Mouse (Mus musculus): ENCODE results near the gene Taar7a. TPM values are rescaled to one million over a fixed set of nuclear protein-coding genes. Genes with fewer than 3 reads are reported as not detected.

Taar7a gene
- total RNA-seq (2023): not detected

GRCm38 (mm10) chr10:23993381-23993780 is at the start of gene Taar7a:
Gene Taar7a (minus strand): TSS chr10:23993481.

GRCm38 (mm10) chr10:24037314-24037713 is 44.0 kb upstream of the Taar7a start, which contains the start of gene Taar7e:
Gene Taar7e (plus strand): TSS chr10:24037614.

DNA sequence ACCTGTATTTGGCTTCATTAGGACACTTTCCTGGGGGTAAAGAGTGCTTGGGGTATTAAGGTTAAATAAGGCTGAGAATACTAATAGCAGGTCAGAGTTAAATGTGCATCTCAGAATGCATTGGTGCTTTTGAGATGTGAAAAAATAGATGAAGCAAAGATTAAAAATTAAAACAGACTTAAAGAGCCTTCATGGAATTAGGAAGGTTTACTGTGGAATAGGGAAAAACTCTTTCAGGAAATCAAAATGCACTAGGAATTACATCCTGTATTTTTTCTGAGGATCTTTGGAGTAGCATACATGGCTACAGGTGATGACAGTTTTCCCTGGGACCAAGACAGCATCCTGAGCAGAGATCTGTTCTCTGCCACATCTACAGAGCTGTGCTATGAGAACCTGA is 33.6 kb upstream of the Taar7a start, which contains the start of gene Taar7d:
TSS of gene Taar7d (plus strand) at position 301 of the 400 bp plus-strand sequence.

DNA sequence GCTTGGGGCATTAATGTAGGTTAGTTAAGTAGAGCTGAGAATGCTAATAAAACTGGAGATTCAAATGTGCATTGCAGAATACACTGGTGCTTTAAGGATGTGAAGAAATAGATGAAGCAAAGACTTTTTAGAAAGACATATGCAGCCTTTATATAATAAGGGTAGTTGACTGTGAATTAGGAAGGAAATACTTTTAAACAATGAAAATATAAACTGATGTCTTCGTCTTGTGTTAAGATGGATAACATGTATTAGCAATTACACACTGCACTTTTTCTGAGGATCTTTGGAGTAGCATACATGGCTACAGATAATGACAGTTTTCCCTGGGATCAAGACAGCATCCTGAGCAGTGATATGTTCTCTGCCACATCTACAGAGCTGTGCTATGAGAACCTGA is 6.4 kb upstream of the Taar7a start, which contains the start of gene Taar7b:
TSS of gene Taar7b (plus strand) at position 301 of the 400 bp plus-strand sequence.

DNA sequence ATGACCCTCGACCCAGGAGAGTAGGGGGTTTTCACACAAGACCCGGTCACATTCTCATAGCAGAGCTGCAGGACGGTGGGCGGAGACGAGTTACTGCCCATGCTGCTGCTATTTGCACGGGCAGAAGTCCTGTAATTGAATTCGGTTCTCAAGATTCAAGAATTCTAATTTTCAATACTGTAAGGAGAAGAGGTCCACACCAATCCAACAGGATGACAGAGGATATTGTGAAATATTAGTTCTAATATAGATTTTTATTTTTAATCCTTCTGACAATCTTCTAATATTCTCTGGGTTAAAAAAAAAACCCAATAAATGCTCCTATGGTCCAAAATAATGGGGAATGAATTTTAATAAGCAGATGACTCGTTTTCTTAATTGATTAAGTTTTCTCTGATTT is 7.7 kb downstream of the Taar7a start, which contains the start of gene Taar6:
TSS of gene Taar6 (minus strand) at position 101 of the 400 bp plus-strand sequence.

DNA sequence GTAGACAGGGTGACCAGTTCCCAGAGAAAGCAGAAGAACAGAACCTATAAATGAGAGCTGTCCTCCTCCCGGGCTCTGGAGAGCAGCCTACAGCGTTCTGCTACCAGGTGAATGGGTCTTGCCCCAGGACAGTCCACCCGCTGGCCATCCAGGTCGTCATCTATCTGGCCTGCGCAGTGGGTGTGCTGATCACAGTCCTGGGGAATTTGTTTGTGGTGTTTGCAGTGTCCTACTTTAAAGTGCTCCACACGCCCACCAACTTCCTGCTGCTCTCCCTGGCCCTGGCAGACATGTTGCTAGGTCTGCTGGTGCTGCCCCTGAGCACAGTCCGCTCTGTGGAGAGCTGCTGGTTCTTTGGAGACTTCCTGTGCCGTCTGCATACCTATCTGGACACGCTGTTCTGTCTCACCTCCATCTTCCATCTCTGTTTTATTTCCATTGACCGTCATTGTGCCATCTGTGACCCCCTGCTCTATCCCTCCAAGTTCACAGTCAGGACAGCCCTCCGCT is 22.6 kb downstream of the Taar7a start, which contains the start of gene Taar5:
TSS of gene Taar5 (plus strand) at position 51 of the 510 bp plus-strand sequence.

DNA sequence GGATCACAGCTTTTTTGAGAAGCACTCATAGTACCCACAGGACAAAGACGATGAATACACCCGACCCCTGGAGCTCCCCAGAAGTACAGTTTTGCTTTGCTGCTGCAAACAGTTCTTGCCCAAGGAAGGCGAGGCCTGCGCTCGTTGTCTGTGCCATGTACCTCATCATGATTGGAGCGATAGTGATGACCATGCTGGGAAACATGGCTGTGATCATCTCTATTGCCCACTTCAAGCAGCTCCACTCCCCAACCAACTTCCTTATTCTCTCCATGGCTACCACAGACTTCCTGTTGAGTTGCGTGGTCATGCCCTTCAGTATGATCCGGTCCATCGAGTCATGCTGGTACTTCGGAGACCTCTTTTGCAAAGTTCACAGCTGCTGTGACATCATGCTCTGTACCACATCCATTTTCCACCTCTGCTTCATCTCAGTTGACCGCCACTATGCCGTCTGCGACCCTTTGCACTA is 32.8 kb downstream of the Taar7a start, which contains the start of gene Taar4:
TSS of gene Taar4 (plus strand) at position 51 of the 472 bp plus-strand sequence.

GRCm38 (mm10) chr10:23949508-23950005 is 43.7 kb downstream of the Taar7a start, which contains the start of gene Taar3:
Gene Taar3 (plus strand): TSS chr10:23949558.

Other genes with a start within 250 kb of the Taar7a start
- 1,000 to 10,000 TPM; 1,223 to 1,291 TPM for gene Rps12, start 206.2 kb downstream of the Taar7a start, total RNA-seq (2023)
- gene Slc18b1, start 196.5 kb downstream of the Taar7a start, total RNA-seq (2023): under 1 TPM in 1 of 2 experiments, not detected in 1; 0.18 TPM
- not detected for gene Vnn3, start 142.0 kb downstream of the Taar7a start, total RNA-seq (2023)
- gene Vnn1, start 98.8 kb downstream of the Taar7a start, total RNA-seq (2023): not detected
- not detected for gene Taar1, start 73.1 kb downstream of the Taar7a start, total RNA-seq (2023)
- not detected for gene Taar2, start 54.9 kb downstream of the Taar7a start, total RNA-seq (2023)
- not detected for gene Taar3, start 43.9 kb downstream of the Taar7a start, total RNA-seq (2023)
- gene Taar4, start 33.0 kb downstream of the Taar7a start, total RNA-seq (2023): not detected
- gene Taar5, start 22.8 kb downstream of the Taar7a start, total RNA-seq (2023): not detected
- gene Taar6, start 7.8 kb downstream of the Taar7a start, total RNA-seq (2023): not detected
- not detected for gene Taar7b, start 6.5 kb upstream of the Taar7a start, total RNA-seq (2023)
- gene Taar7d, start 33.7 kb upstream of the Taar7a start, total RNA-seq (2023): not detected
- not detected for gene Taar7e, start 44.1 kb upstream of the Taar7a start, total RNA-seq (2023)
- not detected for gene Taar7f, start 56.0 kb upstream of the Taar7a start, total RNA-seq (2023)
- not detected for gene Taar8a, start 83.0 kb upstream of the Taar7a start, total RNA-seq (2023)
- gene Taar8b, start 98.8 kb upstream of the Taar7a start, total RNA-seq (2023): not detected
- not detected for gene Taar8c, start 108.4 kb upstream of the Taar7a start, total RNA-seq (2023)
- not detected for gene Taar9, start 116.1 kb upstream of the Taar7a start, total RNA-seq (2023)
- gene Stx7, start 155.8 kb upstream of the Taar7a start, total RNA-seq (2023): 100 to 1,000 TPM; 104 to 126 TPM
- gene Moxd1, start 230.0 kb upstream of the Taar7a start, total RNA-seq (2023): not detected